Mouse (Mus musculus) neural tube, embryonic 12.5 days (tissue): ENCODE data around the gene Prrt3. TPM values are rescaled to one million over a fixed set of nuclear protein-coding genes. Genes with fewer than 3 reads are reported as not detected.
A peak's percentile ranks its signal among the peaks of the same experiment; 100 is the strongest.

Experiments
- ATAC-seq: fragments of 200-750 bp; cut with Nextera tagmentation; 2 replicates; pipeline ENCODE4 v1.8.0; 2017; ENCODE audit warnings: low read depth, mild to moderate bottlenecking, moderate TSS enrichment, moderate library complexity; ENCODE audit not compliant: low FRiP score
- H3K27ac ChIP-seq: fragments of 300-500 bp; sonication (generic); 2 replicates; pipeline ENCODE4 v1.5.1; 2016
- H3K27me3 ChIP-seq: fragments of 300-500 bp; sonication (generic); replicated peaks from 2 replicates; pipeline ENCODE4 v1.6.1; 2016; ENCODE audit warnings: mild to moderate bottlenecking
- H3K36me3 ChIP-seq: fragments of 300-500 bp; sonication (generic); 2 replicates; pipeline ENCODE4 v1.6.1; 2016; ENCODE audit warnings: mild to moderate bottlenecking
- H3K4me1 ChIP-seq: fragments of 300-500 bp; sonication (generic); 2 replicates; pipeline ENCODE4 v1.6.1; 2016
- H3K4me2 ChIP-seq: fragments of 300-500 bp; sonication (generic); replicated peaks from 2 replicates; pipeline ENCODE4 v1.6.1; 2016; ENCODE audit warnings: mild to moderate bottlenecking
- H3K4me3 ChIP-seq: fragments of 300-500 bp; sonication (generic); 2 replicates; pipeline ENCODE4 v1.5.1; 2016
- H3K9ac ChIP-seq: fragments of 300-500 bp; sonication (generic); 2 replicates; pipeline ENCODE4 v1.6.1; 2016; ENCODE audit warnings: mild to moderate bottlenecking
- H3K9me3 ChIP-seq: fragments of 300-500 bp; sonication (generic); 2 replicates; pipeline ENCODE4 v1.6.1; 2016; ENCODE audit warnings: mild to moderate bottlenecking
- WGBS: fragments of 180-500 bp; shearing (Covaris S2); methylation state at CpG from one replicate; pipeline ENCODE4 v1.1.7; 2016; 5-methylcytosine and 5-hydroxymethylcytosine counted together
- polyA plus RNA-seq: library from polyadenylated mRNA; unstranded; fragments of >200 nt; fragmentation: Nextera tagmentation; extraction: Ambion mirVana; gene quantifications from 2 replicates; pipeline ENCODE4 v1.2.1, GENCODE M21; 2016

The Prrt3 gene
- 2.6 TPM in 2 replicates for polyA plus RNA-seq

GRCm38 (mm10) chr6:113501388-113502084 is at the start of gene Prrt3:
Gene Prrt3 (minus strand): TSS chr6:113501931.
- 2% methylated on average over 32 of the region's 32 CpGs for WGBS
- Histone ChIP-seq H3K4me3 (peak within 1 kb of the TSS; percentile 48), H3K4me2 (peak within 1 kb of the TSS; percentile 72), H3K4me1 (peaks cover 8% of the 10 kb centered on the region), H3K27me3 (peaks cover 16% of the 10 kb centered on the region), H3K27ac (no peak within 1 kb of the TSS), H3K36me3 (no peaks in the 10 kb centered on the region), H3K9ac (peak within 1 kb of the TSS; percentile 57), H3K9me3 (no peaks in the 10 kb centered on the region)
- ATAC-seq: peak; percentile 88

DNA sequence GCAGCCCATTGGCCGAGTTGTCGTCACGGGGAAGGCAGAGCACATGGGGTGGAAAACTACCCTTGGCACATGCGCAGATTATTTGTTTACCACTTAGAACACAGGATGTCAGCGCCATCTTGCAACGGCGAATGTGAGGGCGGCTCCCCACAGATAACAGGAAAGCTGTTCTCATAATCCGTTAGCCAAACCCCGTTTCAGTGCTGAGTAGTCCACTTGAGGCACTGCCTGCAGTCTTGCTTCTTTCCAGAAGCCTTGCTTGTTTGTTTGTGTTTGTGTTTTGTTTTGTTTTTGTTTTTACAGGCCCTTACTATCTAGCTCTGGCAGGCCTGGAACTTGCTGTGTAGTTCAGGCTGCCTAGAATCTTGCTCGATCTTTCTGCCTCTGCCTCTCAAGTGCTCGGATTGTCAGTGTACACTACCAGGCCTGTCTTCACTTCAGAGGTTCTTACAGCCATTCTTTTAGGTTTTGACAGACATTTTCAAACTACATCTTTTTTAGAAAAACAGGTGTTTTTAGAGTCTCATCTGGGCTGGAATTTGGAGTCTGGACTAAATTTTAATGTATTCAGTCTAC is 42.3 kb upstream of the Prrt3 start:
- no peak for ATAC-seq
- H3K27me3 ChIP-seq: no peaks in the 10 kb centered on the region
- H3K27ac ChIP-seq: no peak overlapping the region
- no peak overlapping the region for H3K4me2 ChIP-seq
- H3K4me3 ChIP-seq: no peak overlapping the region
- no peak overlapping the region for H3K9ac ChIP-seq
- no peaks in the 10 kb centered on the region for H3K36me3 ChIP-seq
- WGBS: 93% methylated on average over 10 of the region's 12 CpGs
- no peaks in the 10 kb centered on the region for H3K9me3 ChIP-seq
- H3K4me1 ChIP-seq: no peaks in the 10 kb centered on the region

- Histone ChIP-seq H3K4me2 (no peak overlapping the region), H3K27me3 (no peaks in the 10 kb centered on the region), H3K4me1 (no peaks in the 10 kb centered on the region), H3K4me3 (no peak overlapping the region), H3K9me3 (no peaks in the 10 kb centered on the region), H3K36me3 (0 out of 2 replicates have a peak, but pooled peaks cover under 1% of the 10 kb centered on the region), H3K27ac (no peak overlapping the region), H3K9ac (no peak overlapping the region)
- 91% methylated on average over 6 of the region's 6 CpGs for WGBS
- ATAC-seq: no peak
Observed at GRCm38 (mm10) chr6:113541610-113542009, 39.9 kb upstream of the Prrt3 start.

GRCm38 (mm10) chr6:113534886-113535285 is 33.2 kb upstream of the Prrt3 start:
- ATAC-seq: no peak
- Histone ChIP-seq H3K4me3 (no peak overlapping the region), H3K27me3 (no peaks in the 10 kb centered on the region), H3K9ac (no peak overlapping the region), H3K4me2 (no peak overlapping the region), H3K36me3 (0 out of 2 replicates have a peak, but pooled peaks cover 3% of the 10 kb centered on the region), H3K9me3 (no peaks in the 10 kb centered on the region), H3K4me1 (peaks cover 13% of the 10 kb centered on the region), H3K27ac (no peak overlapping the region)
- 90% methylated on average over 7 of the region's 7 CpGs for WGBS

GRCm38 (mm10) chr6:113531840-113532404 is 30.2 kb upstream of the Prrt3 start:
- Histone ChIP-seq H3K36me3 (0 out of 2 replicates have a peak, but pooled peaks cover 3% of the 10 kb centered on the region), H3K9me3 (no peaks in the 10 kb centered on the region), H3K4me3 (peak overlapping the region; percentile 69), H3K27me3 (no peaks in the 10 kb centered on the region), H3K4me2 (peak overlapping the region; percentile 68), H3K4me1 (peaks cover 15% of the 10 kb centered on the region), H3K9ac (peak overlapping the region; percentile 62; the same call in 1 of the 2 replicates), H3K27ac (no peak overlapping the region)
- 5% methylated on average over 7 of the region's 7 CpGs for WGBS
- ATAC-seq: no peak

DNA sequence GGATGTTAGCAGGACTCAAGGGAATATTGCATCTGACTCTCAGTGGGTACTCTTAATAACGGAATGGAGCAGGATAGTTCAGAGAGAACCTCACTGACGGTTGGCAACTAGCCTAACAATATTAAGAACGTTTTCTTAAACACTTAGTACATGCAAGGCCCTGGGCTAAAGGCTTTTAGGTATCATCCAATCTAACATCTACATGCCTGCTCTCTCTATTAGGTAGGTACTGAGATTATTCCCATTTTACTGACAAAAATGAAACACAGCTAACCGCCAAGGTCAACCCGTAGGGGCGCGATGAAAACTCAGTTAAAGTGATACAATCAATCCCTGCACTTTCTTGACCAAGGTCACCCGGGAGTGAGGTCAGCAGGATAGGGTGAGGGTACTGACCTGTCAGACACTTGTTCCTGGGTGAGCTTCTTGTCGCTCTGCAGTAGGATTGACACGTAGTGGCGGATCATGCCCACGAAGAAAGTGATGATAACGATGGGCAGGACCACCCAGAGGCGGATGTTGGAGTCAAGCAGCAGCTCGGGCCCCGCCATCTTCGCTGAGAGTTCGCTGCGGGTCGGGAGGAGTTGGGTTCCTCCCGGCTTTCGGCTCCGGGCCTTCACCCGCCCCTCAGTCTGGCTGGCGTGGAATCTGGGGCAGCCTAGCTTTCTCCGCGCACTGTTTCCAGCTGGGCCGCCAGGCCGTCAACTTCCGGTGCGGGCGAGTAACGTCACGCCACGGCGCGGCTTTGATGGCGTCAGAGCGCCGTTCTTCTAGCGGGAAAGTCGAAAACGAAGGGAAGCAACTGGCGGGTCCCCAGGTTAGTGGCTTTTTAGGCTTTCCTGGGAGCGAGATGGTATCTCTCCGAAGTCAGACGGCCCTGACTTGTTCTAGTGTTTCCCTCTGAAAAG is 29.5 kb upstream of the Prrt3 start, which contains the start of the genes Emc3 and Fancd2:
Emc3 (minus strand) TSS at position 721 of the 908 bp plus-strand sequence.
Fancd2 (plus strand) TSS at position 751 of the 908 bp plus-strand sequence.
- 1% methylated on average over 47 of the region's 47 CpGs for WGBS
- 0 out of 2 replicates have a peak within 1 kb of the TSS, but pooled peaks have one; percentile 37 for H3K27ac ChIP-seq
- H3K27me3 ChIP-seq: no peaks in the 10 kb centered on the region
- H3K4me2 ChIP-seq: peak within 1 kb of the TSS; percentile 68
- ATAC-seq: peak; percentile 89
- peak within 1 kb of the TSS; percentile 62 for H3K9ac ChIP-seq
- no peaks in the 10 kb centered on the region for H3K9me3 ChIP-seq
- H3K4me1 ChIP-seq: peaks cover 15% of the 10 kb centered on the region
- peak within 1 kb of the TSS; percentile 69 for H3K4me3 ChIP-seq
- 0 out of 2 replicates have a peak, but pooled peaks cover under 1% of the 10 kb centered on the region for H3K36me3 ChIP-seq

- Histone ChIP-seq H3K9ac (no peak overlapping the region), H3K36me3 (peaks cover 46% of the 10 kb centered on the region), H3K27me3 (no peaks in the 10 kb centered on the region), H3K27ac (no peak overlapping the region), H3K4me3 (no peak overlapping the region), H3K4me1 (no peaks in the 10 kb centered on the region), H3K4me2 (no peak overlapping the region), H3K9me3 (no peaks in the 10 kb centered on the region)
- ATAC-seq: no peak
- 92% methylated on average over 8 of the region's 8 CpGs for WGBS
Observed at GRCm38 (mm10) chr6:113523420-113523819, 21.7 kb upstream of the Prrt3 start.

GRCm38 (mm10) chr6:113522310-113522709 is 20.6 kb upstream of the Prrt3 start:
- H3K4me3 ChIP-seq: no peak overlapping the region
- H3K9ac ChIP-seq: no peak overlapping the region
- 95% methylated on average over 1 of the region's 1 CpGs for WGBS
- H3K27ac ChIP-seq: no peak overlapping the region
- H3K27me3 ChIP-seq: no peaks in the 10 kb centered on the region
- peaks cover 57% of the 10 kb centered on the region for H3K36me3 ChIP-seq
- H3K4me2 ChIP-seq: no peak overlapping the region
- no peak for ATAC-seq
- H3K4me1 ChIP-seq: no peaks in the 10 kb centered on the region
- no peaks in the 10 kb centered on the region for H3K9me3 ChIP-seq

- 96% methylated on average over 8 of the region's 8 CpGs for WGBS
- Histone ChIP-seq H3K27me3 (no peaks in the 10 kb centered on the region), H3K4me1 (no peaks in the 10 kb centered on the region), H3K27ac (no peak overlapping the region), H3K9ac (no peak overlapping the region), H3K4me3 (no peak overlapping the region), H3K36me3 (peaks cover 92% of the 10 kb centered on the region), H3K4me2 (no peak overlapping the region), H3K9me3 (no peaks in the 10 kb centered on the region)
- no peak for ATAC-seq
Observed at GRCm38 (mm10) chr6:113517434-113518080, 15.8 kb upstream of the Prrt3 start.

DNA sequence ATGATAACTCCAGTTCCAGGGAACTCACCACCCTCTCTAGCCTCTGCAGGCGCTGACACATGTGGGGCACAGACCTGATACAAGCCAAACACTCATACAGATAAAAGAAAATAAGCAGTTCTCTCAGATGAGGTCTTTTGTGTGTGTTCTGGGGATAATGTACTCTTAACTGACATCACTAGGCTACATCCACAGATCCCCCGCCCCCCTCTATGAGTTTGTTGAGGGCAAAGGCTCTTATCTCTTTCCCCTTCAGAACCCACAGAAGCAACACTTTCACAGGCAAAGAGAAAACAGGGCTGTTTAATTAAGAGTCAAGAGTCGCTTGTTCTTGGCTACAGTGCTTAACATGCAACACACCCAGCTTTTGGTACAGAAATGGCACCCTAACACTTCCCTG is 12.9 kb upstream of the Prrt3 start:
- no peak for ATAC-seq
- H3K4me2 ChIP-seq: no peak overlapping the region
- no peak overlapping the region for H3K9ac ChIP-seq
- H3K4me1 ChIP-seq: no peaks in the 10 kb centered on the region
- 98% methylated on average over 3 of the region's 3 CpGs for WGBS
- H3K9me3 ChIP-seq: no peaks in the 10 kb centered on the region
- no peaks in the 10 kb centered on the region for H3K27me3 ChIP-seq
- no peak overlapping the region for H3K4me3 ChIP-seq
- H3K27ac ChIP-seq: no peak overlapping the region
- H3K36me3 ChIP-seq: peaks cover 73% of the 10 kb centered on the region

DNA sequence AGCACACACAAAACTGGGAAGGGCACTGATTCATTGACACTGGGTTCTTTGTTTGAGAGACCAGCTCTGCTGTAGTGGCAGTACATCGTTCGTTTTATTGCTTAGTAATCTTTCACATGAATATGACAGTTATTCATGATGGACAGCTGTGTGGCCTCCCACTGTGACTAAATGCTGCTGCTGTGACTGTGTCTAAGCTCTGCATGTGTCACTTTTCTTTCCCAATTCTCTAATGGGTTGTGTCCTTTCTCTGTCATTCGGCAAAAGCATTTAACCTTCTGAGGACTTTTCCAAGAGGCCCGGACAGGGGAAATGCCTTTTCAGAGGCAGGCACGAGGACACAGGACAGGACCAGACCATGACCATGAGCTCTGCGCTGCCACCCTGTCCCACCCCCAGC is 12.2 kb upstream of the Prrt3 start:
- peaks cover 66% of the 10 kb centered on the region for H3K36me3 ChIP-seq
- no peak overlapping the region for H3K27ac ChIP-seq
- no peaks in the 10 kb centered on the region for H3K4me1 ChIP-seq
- H3K4me3 ChIP-seq: no peak overlapping the region
- ATAC-seq: no peak
- 87% methylated on average over 6 of the region's 6 CpGs for WGBS
- H3K4me2 ChIP-seq: no peak overlapping the region
- no peaks in the 10 kb centered on the region for H3K27me3 ChIP-seq
- no peak overlapping the region for H3K9ac ChIP-seq
- no peaks in the 10 kb centered on the region for H3K9me3 ChIP-seq
